Mouse (Mus musculus) erythroblast, embryonic 14.5 days (primary cell): ENCODE data around the gene Kcnj3. TPM values are rescaled to one million over a fixed set of nuclear protein-coding genes. Genes with fewer than 3 reads are reported as not detected.
"Not testable (repeated sequence)": the region's sequence is repeated elsewhere in the genome, so short reads cannot be mapped to it uniquely, and the experiment has no call there.

Experiments
- H3K27me3 ChIP-seq: 2 replicates; pipeline ENCODE4 v1.6.1; 2012; ENCODE audit warnings: inconsistent platforms; ENCODE audit not compliant: control insufficient read depth
- H3K36me3 ChIP-seq: 2 replicates; pipeline ENCODE4 v1.6.1; 2012; ENCODE audit warnings: mild to moderate bottlenecking, inconsistent platforms; ENCODE audit not compliant: control insufficient read depth
- H3K4me1 ChIP-seq: 2 replicates; pipeline ENCODE4 v1.6.1; 2012; ENCODE audit warnings: inconsistent platforms; ENCODE audit not compliant: control insufficient read depth
- H3K4me3 ChIP-seq: replicated peaks from 2 replicates; pipeline ENCODE3; 2012; ENCODE audit warnings: moderate library complexity, mild to moderate bottlenecking, inconsistent platforms
- H3K9me3 ChIP-seq: 2 replicates; pipeline ENCODE4 v1.6.1; 2012; ENCODE audit warnings: low read length, inconsistent platforms, mixed read lengths; ENCODE audit not compliant: control insufficient read depth
- GATA1 ChIP-seq: IDR thresholded peaks from 2 replicates; pipeline ENCODE4 v1.6.1; 2012; ENCODE audit warnings: low read length, inconsistent platforms, mixed read lengths
- TAL1 ChIP-seq: IDR thresholded peaks from 3 replicates; pipeline ENCODE4 v1.6.1; 2012; ENCODE audit warnings: low read length, inconsistent platforms, mixed read lengths
- polyA plus RNA-seq: library from polyadenylated mRNA; stranded (reverse); fragments of >175 nt; gene quantifications from 2 replicates; pipeline ENCODE4 v1.2.3, GENCODE M21; 2012

The Kcnj3 gene
- polyA plus RNA-seq, 1 experiment, result 0.01 TPM

GRCm38 (mm10) chr2:55439211-55439610 is 3.4 kb downstream of the Kcnj3 start:
- Histone ChIP-seq H3K27me3 (peaks cover 33% of the 10 kb centered on the region), H3K4me3 (no peak overlapping the region), H3K9me3 (no peaks in the 10 kb centered on the region), H3K36me3 (no peaks in the 10 kb centered on the region), H3K4me1 (no peaks in the 10 kb centered on the region)
- no peak for TF ChIP-seq TAL1
- no peak for TF ChIP-seq GATA1

- Histone ChIP-seq H3K27me3 (peaks cover 12% of the 10 kb centered on the region), H3K36me3 (no peaks in the 10 kb centered on the region), H3K9me3 (no peaks in the 10 kb centered on the region), H3K4me1 (no peaks in the 10 kb centered on the region), H3K4me3 (no peak overlapping the region)
- no peak for TF ChIP-seq GATA1
- TF ChIP-seq TAL1, result no peak
Measured at GRCm38 (mm10) chr2:55442006-55442405, 6.2 kb downstream of the Kcnj3 start.

- no peaks in the 10 kb centered on the region for H3K27me3 ChIP-seq
- no peak for TF ChIP-seq TAL1
- TF ChIP-seq GATA1, result no peak
- no peaks in the 10 kb centered on the region for H3K4me1 ChIP-seq
- no peaks in the 10 kb centered on the region for H3K9me3 ChIP-seq
- H3K36me3 ChIP-seq, result no peaks in the 10 kb centered on the region
- no peak overlapping the region for H3K4me3 ChIP-seq
Measured at GRCm38 (mm10) chr2:55447298-55447697, 11.5 kb downstream of the Kcnj3 start.

- TF ChIP-seq GATA1 (no peak), TAL1 (no peak)
- Histone ChIP-seq H3K36me3 (no peaks in the 10 kb centered on the region), H3K27me3 (no peaks in the 10 kb centered on the region), H3K4me3 (no peak overlapping the region), H3K4me1 (no peaks in the 10 kb centered on the region), H3K9me3 (no peaks in the 10 kb centered on the region)
Measured at GRCm38 (mm10) chr2:55450774-55451173, 15.0 kb downstream of the Kcnj3 start.

GRCm38 (mm10) chr2:55459195-55459594 is 23.4 kb downstream of the Kcnj3 start:
- no peaks in the 10 kb centered on the region for H3K27me3 ChIP-seq
- H3K36me3 ChIP-seq, result no peaks in the 10 kb centered on the region
- no peaks in the 10 kb centered on the region for H3K9me3 ChIP-seq
- no peak for TF ChIP-seq GATA1
- TF ChIP-seq TAL1, result no peak
- no peak overlapping the region for H3K4me3 ChIP-seq
- H3K4me1 ChIP-seq, result no peaks in the 10 kb centered on the region

GRCm38 (mm10) chr2:55469141-55469540 is 33.4 kb downstream of the Kcnj3 start:
- Histone ChIP-seq H3K9me3 (peaks cover 3% of the 10 kb centered on the region; the same call in 1 of the 2 replicates), H3K4me1 (no peaks in the 10 kb centered on the region), H3K4me3 (no peak overlapping the region), H3K36me3 (no peaks in the 10 kb centered on the region), H3K27me3 (no peaks in the 10 kb centered on the region)
- TF ChIP-seq TAL1 (no peak), GATA1 (no peak)

- Histone ChIP-seq H3K9me3 (peaks cover 3% of the 10 kb centered on the region; the same call in 1 of the 2 replicates), H3K4me3 (no peak overlapping the region), H3K36me3 (no peaks in the 10 kb centered on the region), H3K27me3 (no peaks in the 10 kb centered on the region), H3K4me1 (no peaks in the 10 kb centered on the region)
- TF ChIP-seq GATA1 (no peak), TAL1 (no peak)
Measured at GRCm38 (mm10) chr2:55470006-55470405, 34.2 kb downstream of the Kcnj3 start.

- Histone ChIP-seq H3K27me3 (no peaks in the 10 kb centered on the region), H3K36me3 (no peaks in the 10 kb centered on the region), H3K4me3 (no peak overlapping the region), H3K4me1 (no peaks in the 10 kb centered on the region), H3K9me3 (no peaks in the 10 kb centered on the region)
- TF ChIP-seq TAL1 (no peak), GATA1 (no peak)
Measured at GRCm38 (mm10) chr2:55479511-55479910, 43.7 kb downstream of the Kcnj3 start.

GRCm38 (mm10) chr2:55479933-55480601 is 44.3 kb downstream of the Kcnj3 start:
- Histone ChIP-seq H3K27me3 (no peaks in the 10 kb centered on the region), H3K36me3 (no peaks in the 10 kb centered on the region), H3K4me1 (no peaks in the 10 kb centered on the region), H3K9me3 (no peaks in the 10 kb centered on the region), H3K4me3 (no peak overlapping the region)
- TF ChIP-seq TAL1 (no peak), GATA1 (no peak)

- H3K4me1 ChIP-seq, result no peaks in the 10 kb centered on the region
- TF ChIP-seq GATA1, result no peak
- H3K9me3 ChIP-seq, result no peaks in the 10 kb centered on the region
- no peak overlapping the region for H3K4me3 ChIP-seq
- no peaks in the 10 kb centered on the region for H3K27me3 ChIP-seq
- no peaks in the 10 kb centered on the region for H3K36me3 ChIP-seq
Measured at GRCm38 (mm10) chr2:55480602-55480965, 44.8 kb downstream of the Kcnj3 start.

- not testable (repeated sequence) for H3K27me3 ChIP-seq, H3K4me1 ChIP-seq, H3K36me3 ChIP-seq, H3K4me3 ChIP-seq, H3K9me3 ChIP-seq
Measured at GRCm38 (mm10) chr2:55485500-55486129, 49.8 kb downstream of the Kcnj3 start.
